In the genomic region with DNA sequence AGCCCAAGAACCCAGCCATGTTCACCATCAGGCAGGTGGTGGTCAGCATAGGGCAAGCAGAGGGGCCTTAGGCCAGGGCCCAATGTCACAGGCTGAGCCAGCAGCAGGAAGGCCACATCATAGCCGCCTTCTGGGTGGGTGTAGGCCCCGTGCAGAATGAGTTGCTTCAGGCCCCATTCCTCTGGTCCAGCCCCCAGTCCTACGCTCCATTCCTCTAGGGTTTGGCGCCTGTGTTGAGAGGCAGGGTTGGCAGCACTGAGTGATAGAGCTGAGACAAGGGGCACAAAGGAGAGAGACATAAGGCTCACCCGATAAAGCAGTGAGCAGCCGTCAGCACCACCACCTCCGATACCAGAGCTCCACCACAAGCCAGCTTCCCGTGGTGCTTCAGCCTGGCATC, we compare ENCODE assay signal across 28 mouse cellular contexts. TPM values are rescaled to one million over a fixed set of nuclear protein-coding genes. Genes with fewer than 3 reads are reported as not detected.
"Had no signal": no experiment of that assay in that cellular context is flagged by ENCODE, and none has a peak within 500 bp of the region (broad histone marks: within the 10 kb centered on the region; RNA-seq: fewer than 3 reads in every experiment).

No protein-coding gene starts in this region.

- H3K27ac ChIP-seq: kidney, postnatal 0 days; liver, embryonic 14.5 days; lung, embryonic 15.5 days; midbrain, embryonic 12.5 days; midbrain, embryonic 15.5 days; neural tube, embryonic 12.5 days; neural tube, embryonic 15.5 days; stomach, postnatal 0 days had no signal

- H3K27me3 ChIP-seq: lung, embryonic 15.5 days; midbrain, embryonic 12.5 days; midbrain, embryonic 15.5 days; neural tube, embryonic 12.5 days; neural tube, embryonic 15.5 days had no signal

- ATAC-seq: midbrain, embryonic 15.5 days had no signal

- H3K9me3 ChIP-seq: lung, embryonic 15.5 days; midbrain, embryonic 12.5 days; midbrain, embryonic 15.5 days; neural tube, embryonic 12.5 days; neural tube, embryonic 15.5 days had no signal

- H3K4me2 ChIP-seq: lung, embryonic 15.5 days; midbrain, embryonic 12.5 days; midbrain, embryonic 15.5 days; neural tube, embryonic 12.5 days; neural tube, embryonic 15.5 days had no signal

- H3K4me3 ChIP-seq: lung, embryonic 15.5 days; midbrain, embryonic 12.5 days; midbrain, embryonic 15.5 days; neural tube, embryonic 12.5 days; neural tube, embryonic 15.5 days had no signal

- DNase-seq: kidney, adult 2 months; left cerebral cortex, postnatal 4 days; lung, adult 18-20 months; lung, postnatal 10 days; lung, postnatal 36 days; right cerebral cortex, adult 18-20 months; right cerebral cortex, postnatal 14 days; right cerebral cortex, postnatal 4 days; thymus, adult 2 months; thymus, postnatal 14 days; thymus, postnatal 4 days had no signal

- H3K9ac ChIP-seq: liver, embryonic 14.5 days; lung, embryonic 15.5 days; midbrain, embryonic 12.5 days; midbrain, embryonic 15.5 days; neural tube, embryonic 12.5 days; neural tube, embryonic 15.5 days had no signal

RNA-seq across cellular contexts. Expression of a gene that starts 8.1 kb away (rescaled TPM):
- total RNA-seq: layer of hippocampus, adult 8-10 months; layer of hippocampus, postnatal 14 days; left cerebral cortex, adult 8-10 months; left cerebral cortex, postnatal 14 days; left cerebral cortex, postnatal 4 days; liver, adult 2 months had no signal
- polyA plus RNA-seq: kidney, adult 2 months; kidney, embryonic 14.5 days; kidney, postnatal 0 days; large intestine, adult 2 months; limb, embryonic 14.5 days; liver, adult 2 months; liver, embryonic 14.5 days; lung, embryonic 15.5 days; midbrain, embryonic 12.5 days; midbrain, embryonic 15.5 days; neural tube, embryonic 12.5 days; neural tube, embryonic 15.5 days; stomach, embryonic 14.5 days; stomach, postnatal 0 days; thymus, adult 2 months had no signal
